Mouse (Mus musculus): Measurements from ENCODE around the gene Kif18b.

GRCm38 (mm10) chr11:102921491-102921890 is 3.4 kb downstream of the Kif18b start:
- TF ChIP-seq POLR2A (IDR thresholded peaks at IDR 0.05; ENCODE audit: extremely low read depth, insufficient read depth, low read length), result no peak
- TF ChIP-seq CTCF (IDR thresholded peaks at IDR 0.05; ENCODE audit: extremely low read depth, insufficient read depth, low read length), result no peak

Data from cortical plate, adult 2 months (tissue).